Mouse (Mus musculus) kidney, postnatal 36 days (tissue): ENCODE results near the gene Coq2.

ENCODE experiments used
- DNase-seq, 2 experiments: peaks; one replicate each; pipeline ENCODE4 v3.0.0; 2021 to 2022; ENCODE audit warnings: mixed read lengths in 2 of 2

Gene Coq2

DNA sequence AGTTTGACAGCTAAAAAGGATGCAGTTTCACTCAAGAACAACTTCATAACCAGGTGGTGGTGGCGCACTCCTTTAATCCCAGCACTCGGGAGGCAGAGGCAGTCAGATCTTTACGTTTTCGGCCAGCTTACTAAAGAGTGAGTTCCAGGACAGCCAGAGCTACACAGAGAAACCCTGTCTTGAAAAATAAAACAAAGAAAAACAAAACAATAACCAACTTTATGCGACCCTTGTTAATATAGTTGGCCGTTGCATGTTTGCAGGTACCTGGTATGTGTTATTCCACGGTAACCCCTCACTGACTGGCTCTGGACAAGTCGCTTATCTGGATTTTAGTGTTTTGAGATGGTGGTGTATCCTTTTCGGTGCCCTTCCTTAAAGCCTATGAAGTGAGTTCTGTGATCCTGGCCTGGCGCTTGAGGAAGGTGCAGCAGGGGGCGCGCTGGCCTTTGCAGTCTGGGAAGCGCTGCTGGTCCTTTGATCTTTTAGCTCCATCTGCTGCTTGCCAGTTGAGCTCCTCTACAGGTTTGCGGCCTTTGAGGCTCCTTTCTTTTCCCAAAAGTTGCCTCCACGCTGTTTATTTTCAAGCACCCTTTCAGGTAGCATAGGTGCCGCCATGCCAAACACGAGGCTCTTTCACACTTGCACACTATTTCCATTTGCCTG, at the start of gene Coq2:
Gene Coq2 (minus strand): TSS at position 430 of the 666 bp plus-strand sequence.
- DNase-seq = peak; percentile 93 to 94

DNA sequence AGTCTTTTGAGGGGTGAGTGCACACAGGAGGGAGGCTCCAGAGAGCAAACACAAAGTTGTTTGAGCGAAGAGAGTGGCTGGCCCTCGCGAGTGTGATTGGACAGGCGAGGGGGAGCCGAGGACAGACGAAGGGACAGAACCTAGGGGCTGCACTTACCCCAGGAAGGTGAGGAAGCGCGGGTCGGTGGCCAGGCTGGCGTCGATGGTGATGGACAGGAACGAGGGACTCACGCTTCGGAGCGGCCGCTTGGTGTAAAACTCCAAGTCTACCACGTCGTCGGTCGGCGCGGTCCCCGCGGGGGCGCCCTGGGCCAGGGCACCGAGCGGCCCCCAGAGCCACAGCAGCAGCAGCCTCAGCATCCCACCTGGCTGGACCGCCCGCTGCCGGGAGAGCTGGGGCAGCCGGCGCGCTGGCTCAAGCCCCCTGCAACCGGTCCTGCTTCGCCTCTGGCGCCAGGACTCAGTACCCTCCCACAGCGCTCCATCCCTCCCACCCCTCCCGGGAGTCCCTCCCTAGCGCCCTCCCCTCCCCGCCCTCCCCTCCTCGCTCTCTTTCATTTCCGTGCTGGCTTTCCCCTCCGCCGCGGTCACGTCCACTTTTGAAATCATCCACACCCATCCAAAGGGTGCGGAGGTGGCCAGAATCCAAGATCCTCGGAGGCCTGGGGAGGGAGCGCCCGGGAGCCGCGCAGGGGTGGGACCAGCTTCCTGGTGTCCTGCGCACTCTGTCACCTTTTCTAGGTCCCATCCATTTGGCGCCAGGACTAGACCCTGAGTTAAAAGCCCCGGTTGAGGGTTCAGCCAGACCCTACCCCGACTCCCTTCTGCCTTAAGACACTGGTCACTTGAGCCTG, 44.5 kb upstream of the Coq2 start, which contains the start of gene Hpse:
Gene Hpse (minus strand): TSS at position 482 of the 854 bp plus-strand sequence.
- peak; percentile 29 to 44 for DNase-seq

DNA sequence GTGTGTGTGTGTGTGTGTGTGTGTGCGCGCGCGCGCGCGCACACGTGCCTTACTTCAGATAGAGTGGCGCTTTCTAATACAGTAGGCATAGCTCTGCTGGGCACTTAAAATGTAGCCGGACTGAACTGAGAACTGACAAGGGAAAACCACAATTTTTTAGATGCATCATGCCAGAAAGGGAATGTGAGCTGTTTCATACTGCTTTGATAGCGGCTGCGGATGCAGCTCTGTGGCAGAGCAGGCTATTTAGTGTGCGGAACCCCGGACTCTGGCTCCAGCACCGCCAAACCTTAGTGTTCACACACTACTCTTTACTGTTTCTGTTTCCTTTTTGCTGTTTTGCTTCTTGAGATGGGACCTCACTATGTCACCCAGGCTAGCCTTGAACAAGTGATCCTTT, 41.8 kb upstream of the Coq2 start:
- no peak for DNase-seq

DNA sequence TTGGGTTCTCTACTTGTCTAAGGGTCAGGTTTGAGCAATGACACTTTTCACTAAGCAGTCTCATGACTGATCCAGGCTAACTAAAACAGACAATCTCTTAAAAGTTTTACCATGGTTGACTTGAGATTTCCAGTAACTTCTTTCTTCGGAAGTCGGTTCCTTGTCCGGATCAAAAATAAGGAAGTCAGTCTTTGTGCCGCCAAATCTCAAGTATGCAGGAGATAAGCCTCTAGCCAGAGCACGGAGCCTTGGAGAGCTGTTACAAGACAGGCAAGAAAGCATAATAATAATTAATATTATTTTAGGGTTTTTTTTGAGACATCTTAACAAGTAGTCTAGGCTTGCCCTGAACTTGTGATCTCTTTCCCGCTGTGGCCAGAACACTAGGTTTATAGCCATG, 36.3 kb upstream of the Coq2 start:
- no peak for DNase-seq

DNA sequence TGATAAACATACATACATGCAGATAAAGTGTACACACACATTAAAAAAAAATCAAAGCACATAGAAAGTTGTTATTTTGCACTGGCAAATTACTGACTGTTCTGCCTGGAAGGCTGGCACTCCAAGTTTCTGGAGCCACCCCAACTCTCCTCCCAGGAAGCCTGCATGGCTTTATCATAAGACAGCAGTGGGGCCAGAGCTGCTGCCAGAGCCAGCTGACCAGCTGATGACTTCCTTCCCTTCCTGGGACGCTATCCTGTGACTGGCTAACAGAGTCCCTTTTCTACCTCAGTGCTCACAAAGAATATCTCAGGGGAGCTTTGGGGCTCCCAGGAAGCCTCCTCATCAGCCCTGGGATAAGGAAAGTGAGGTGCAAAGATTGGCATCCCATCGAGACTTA, 35.1 kb upstream of the Coq2 start:
- no peak for DNase-seq

DNA sequence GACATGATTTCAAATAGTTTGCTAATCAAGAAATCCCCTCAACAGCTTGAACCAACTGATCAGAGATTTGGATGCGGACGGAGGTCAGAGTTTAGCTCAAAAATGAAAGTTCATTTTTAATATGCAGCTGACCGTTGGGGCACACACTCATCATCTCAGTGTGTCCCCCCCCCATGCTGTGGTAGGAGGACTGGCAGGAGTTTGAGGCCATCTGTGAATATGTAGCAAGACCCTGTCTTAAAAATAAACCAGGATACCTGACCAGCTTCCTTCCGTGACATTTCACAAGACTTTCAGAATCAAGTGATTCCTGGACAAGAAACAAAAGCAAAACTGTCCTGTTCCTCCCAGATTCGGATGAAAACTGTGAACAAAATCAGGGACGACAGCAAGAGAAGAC, 34.1 kb upstream of the Coq2 start:
- no peak for DNase-seq

DNA sequence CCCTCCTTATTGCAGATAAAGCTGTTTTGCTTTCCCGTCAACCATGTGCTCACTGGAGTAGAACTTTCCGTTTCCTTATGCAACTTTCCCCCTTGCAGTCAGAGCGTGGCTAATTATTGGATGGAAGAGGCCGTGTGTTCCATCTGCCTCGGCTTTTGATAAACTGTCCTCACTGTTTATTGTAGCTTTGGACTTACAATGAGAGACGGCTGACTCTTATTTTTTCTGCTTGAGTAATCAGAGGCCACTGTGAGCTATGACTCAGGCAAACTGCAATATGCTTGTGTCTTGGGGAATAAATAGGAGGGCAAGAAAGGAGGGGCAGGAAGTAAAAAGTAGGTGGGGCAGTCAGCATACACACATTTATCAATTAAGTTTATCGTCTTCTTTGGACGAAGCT, 31.7 kb upstream of the Coq2 start:
- DNase-seq = peak in 1 of 2 experiments; percentile 9

DNA sequence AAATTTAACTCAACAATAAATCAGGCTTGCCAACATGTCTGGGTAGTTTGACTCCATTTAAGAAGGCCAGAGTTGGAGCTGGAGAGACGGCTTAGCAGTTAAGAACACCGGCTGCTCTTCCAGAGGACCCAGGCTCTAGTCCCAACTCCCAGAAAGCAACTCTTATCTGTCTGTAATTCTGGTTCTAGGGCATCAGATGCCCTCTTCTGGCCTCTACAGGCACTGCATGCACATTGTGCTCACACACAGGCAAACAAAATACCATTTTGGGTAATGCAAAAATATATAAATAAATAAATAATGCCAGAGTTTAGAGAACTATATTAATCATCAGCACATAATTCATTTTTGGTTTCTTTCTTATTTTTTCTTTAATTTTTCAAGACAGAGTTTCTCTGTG, 29.3 kb upstream of the Coq2 start:
- DNase-seq = no peak

DNA sequence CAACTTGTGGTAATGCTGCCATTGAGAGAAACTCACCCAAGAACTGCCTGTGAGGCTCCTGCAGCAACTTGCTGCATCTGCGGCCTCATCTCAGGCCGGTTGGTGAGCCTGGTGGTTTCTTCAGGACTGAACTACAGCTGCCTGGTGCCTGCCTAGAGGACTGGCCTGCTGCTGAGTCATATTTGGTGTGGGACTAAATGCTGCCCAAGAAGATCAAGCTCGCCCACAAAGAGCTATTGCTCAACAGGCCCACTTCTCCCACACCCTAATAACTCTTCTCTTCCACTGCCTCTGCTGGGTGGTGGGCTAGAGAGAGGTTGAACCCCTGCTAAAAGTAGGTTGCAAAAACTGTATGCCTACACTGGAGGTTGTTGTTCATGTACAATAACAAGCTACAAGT, 27.4 kb upstream of the Coq2 start:
- DNase-seq = no peak

DNA sequence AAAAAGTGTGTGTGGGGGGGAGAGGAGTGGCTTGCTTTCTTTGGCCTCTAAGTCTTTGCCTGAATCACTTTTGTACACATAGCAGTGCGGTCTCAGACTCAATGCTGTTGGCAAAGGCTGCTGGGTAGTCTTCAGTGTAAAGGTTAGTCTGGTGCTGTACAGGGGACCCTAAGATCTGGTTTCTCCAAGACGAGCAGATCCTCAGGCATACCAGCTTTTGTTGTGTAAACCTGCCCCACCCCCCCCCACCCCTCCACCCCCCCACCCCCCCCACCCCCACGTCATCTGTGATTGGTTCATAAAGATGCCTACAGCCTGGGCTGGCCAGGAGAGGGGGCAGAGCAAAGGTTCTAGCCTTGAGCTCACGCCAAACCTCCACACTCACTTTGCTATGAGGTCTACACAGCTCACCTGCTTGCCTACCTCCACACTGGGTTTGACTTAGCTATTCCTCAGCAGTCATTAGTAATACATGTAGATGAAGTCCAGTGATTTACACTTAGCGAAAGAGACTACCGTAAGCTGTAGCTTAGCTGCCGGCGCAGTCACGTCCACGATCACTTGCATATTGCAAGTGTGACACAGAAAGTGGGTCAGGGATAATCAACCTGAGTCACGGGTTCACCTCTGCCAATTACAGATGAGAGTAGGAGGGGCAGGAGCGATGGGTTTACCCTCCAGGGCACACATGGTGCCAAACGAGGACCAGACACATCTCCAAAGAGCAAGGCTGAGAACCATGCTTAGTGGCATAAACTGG, 26.1 kb upstream of the Coq2 start:
- no peak for DNase-seq

DNA sequence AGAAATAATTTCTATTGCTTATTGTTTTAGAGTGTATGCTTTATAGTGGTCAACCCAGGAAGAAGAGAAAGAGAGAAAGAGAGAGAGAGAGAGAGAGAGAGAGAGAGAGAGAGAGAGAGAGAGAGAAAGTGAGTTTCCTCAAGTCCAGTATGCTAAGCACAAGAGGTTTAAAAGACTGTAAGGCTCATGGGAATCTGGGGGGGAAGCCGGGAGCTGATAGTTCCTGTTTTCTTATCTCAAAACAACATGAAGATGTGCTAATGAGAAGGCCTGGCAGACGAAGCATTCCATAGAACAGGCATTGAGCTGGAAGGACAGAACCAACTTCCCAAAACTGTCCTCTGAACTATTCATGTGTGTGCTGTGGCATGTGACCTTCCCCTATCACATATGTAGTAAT, 22.9 kb upstream of the Coq2 start:
- no peak for DNase-seq

DNA sequence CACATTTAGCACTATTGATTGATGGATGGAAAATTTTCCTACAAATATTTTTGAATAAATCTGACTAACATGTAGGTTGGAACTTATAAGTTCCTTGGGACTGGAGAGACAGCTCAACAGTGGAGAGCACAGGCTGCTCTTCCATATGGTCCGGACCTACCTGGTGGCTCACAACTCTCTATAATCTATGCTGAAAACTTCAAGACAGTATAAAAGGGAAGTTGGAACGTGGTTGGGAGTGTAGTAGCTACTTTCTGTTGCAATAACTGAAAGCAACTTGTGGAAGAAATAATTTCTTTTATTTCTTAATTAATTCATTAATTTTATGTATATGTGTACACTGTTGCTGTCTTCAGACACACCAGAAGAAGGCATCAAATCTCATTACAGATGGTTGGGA, 22.5 kb upstream of the Coq2 start:
- DNase-seq = no peak

DNA sequence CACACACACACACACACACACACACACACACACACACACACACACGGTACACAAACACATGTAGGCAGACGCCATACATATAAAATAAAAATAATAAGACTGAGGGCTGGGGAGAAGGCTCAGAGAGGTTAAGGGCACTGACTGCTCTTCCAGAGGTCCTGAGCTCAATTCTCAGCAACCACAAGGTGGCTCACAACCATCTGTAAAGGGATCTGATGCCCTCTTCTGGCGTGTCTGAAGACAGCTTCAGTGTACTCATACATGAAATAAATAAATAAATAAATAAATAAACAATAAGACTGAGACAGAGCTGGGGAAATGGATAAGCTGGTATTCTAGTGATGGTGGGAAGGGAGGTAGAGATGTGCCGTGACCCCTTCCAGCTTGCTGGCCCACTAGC, 10.7 kb upstream of the Coq2 start:
- no peak for DNase-seq

DNA sequence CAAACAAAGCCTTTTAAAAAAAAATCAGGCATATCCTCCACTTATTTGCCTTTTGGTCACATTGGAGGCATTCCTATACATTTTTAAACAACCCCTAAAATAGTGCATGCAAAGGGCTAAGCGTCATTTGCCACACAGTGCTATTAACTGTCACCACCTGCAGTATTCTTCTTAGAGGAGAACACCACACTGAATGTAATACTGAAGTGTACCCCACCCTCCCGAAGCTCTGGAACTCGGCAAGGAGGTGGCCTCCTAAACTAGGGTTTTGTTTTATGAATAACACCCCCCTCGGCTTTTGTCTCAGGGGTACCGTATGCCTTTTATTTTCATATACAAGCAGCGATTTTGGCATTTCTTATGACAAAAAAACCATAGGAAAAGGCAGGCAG, 5.6 kb upstream of the Coq2 start:
- no peak for DNase-seq

DNA sequence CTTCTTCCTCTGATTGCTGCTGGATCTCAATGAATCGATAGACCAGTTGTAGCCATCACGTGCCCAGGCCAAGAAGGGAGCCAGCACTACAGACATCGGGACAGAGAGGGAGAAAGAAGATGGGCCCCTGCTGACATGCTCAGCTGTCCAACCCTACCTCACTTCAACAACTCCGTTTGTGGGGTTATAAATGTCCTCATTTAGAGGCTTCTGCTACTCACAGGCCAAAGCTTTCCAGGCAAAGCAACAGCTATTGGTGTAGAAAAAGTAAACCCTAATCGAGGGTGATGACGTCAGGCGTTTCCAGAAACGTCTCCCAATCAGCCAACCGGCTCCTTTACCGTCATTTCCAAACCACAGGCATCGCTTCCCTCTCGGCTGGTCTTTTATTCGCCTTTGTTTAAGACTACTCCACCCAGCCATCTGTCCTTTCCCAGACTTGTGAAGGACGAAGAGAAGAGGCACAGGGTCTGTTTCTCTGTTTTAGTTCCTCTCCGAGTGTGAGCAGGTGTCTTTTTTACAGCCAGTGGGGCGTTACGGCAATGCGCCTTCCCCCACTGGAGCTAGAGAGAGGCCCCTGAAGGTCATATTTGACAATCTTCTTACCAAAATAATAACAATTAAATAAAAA, 5.1 kb upstream of the Coq2 start:
- DNase-seq = no peak

DNA sequence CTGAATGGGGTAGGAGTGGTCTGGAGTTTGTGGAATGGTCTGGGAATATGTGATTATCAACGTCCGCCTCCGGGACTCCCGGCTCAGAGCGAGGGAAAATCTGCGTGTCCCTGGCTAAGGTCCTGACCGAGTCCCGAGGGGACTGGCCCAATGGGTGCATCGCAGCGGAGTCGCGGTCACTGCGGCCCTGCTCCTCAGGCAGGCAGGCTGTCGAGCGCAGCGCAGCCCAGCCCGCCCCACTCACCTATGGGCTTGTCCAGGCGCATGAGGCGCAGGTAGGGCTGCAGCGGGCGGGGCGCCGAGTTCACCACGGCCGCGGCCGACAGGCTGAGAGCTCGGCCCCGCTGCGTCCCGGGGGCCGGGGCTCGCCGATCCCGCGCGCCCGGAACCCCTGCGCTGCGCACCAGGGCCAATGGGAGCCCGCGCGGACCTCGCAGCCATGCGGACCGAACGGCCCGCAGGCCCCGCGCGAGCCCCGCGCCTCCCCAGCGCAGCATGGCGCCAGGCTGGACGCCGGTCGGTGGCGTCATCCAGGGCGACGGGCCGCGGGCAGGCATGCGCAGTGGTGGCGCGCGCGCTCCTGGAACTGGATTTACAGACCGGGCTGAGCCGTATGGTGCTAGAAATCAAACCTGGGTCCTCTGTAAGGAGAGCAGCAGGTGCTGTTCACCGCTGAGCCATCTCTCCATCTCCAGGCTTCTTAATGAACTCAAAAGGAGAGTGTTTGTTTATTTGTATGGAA, 1.0 kb downstream of the Coq2 start:
- peak; percentile 90 to 95 for DNase-seq

DNA sequence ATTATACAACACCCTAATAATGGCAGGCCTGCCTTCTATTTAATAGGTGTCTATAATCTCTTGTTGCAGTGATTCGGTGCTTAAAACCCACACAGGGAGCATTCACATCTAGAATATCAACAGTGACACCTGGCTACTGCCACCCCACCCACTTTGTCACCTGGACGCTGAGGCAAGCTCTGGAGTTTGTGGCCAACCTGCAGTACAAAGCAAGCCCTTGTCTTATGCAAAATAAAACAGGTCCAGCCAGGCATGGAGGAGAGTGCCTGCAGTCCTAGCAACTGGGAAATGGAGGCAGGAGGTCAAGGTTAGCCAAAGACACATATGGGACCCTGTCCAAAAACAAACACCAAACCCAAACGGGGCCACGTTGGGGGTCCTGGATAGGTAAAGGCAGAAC, 2.5 kb downstream of the Coq2 start:
- DNase-seq = no peak

DNA sequence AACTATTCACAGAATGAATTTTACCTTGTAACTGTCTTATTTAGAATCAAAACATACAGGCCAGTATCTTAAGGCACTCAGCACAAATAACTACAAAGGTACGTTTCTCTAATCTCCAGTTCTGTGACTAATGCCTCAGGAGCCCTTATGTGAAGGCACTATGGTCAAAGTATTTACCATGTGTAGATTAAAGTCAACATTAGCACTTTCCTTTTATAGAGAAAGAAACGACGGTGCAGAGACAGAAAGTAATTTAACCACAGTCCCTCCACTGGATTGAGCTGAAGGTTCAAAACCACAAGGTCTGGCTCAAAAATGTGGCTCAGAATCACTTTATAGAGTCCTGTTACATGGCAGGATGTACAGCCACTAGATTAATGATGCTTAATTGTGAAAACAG, 3.0 kb downstream of the Coq2 start:
- no peak for DNase-seq

DNA sequence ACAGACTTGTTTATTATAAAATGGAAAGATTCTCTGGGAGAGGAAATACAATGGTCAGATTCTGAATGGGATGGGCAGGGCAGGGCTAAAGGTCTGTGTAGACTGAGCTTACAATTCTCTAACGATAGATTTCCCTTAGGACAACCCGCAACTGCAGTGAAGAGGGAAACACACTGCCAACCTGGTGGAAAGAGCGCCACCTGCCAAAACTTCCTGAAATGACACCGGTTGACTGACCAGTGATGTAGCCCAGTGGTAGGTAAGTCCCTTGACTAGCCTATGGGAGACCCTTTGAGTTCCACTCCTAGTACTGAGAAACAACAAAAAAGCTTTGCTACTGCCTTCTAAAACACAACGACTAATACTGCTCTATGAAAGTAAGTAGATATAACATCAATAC, 3.5 kb downstream of the Coq2 start:
- DNase-seq = peak; percentile 52 to 79

DNA sequence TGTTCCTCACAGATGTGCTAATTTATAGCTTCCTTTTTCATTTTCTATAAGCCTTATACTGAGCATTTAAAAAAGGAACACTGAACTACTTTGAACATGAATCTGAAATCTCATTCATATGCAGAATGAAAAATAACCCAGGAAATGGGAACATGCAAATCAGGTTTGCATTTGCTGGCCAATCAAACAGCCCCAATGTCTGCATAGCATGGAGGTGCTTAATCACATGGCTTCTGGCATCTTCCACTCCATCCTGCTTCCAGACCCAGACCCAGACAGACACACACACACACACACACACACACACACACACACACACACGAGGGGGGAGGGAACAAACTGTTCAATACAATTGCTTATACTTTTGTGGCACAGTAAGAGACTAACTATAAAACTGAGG, 8.0 kb downstream of the Coq2 start:
- DNase-seq = no peak

DNA sequence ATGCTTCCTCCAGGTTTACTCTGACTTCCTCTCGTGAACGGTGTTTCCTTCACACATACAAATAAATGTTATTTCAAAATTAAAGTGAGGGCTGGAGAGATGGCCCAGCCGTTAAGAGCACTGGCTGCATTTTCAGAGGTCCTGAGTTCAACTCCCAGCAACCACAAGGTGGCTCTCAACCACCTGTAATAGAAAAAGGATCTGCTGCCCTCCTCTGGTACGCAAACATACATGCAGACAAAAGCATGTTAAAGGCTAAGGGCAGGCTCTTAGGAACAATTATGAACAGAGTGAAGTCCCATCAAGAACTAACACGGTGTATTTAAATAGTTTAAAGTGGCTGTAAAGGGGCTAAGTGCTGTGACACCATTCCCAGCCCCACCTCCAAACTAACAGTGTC, 11.1 kb downstream of the Coq2 start:
- DNase-seq = peak; percentile 53 to 71

DNA sequence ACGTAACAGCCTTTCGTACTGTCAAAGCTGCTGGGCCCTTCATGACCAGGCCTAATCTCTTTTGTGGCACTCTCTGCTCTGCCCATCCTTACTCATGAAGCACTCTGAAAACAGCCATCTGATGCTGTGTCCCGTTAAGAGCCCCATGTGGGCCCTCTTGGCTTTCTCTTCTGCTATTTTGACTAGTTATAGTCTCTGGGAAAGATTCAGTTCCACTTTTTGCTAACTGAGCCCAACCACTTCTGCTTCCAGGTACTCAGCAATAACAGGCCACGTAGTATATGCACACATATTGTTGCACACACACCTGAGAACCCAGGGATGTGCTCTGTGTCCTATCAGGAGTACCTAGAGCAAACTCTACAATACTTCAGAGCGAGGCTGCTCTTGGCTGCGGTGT, 11.9 kb downstream of the Coq2 start:
- no peak for DNase-seq
